Mouse (Mus musculus) frontal cortex, postnatal 14 days (tissue): ENCODE measurements around the gene Nfe2.

Experiments
- DNase-seq, 2 experiments: peaks; one replicate each; pipeline ENCODE4 v3.0.0; 2022; ENCODE audit warnings: low spot score in 2 of 2

The Nfe2 gene

GRCm38 (mm10) chr15:103257790-103258728 lies at the start of gene Nfe2:
Gene Nfe2 (minus strand): TSS chr15:103258403.
- no peak for DNase-seq

DNA sequence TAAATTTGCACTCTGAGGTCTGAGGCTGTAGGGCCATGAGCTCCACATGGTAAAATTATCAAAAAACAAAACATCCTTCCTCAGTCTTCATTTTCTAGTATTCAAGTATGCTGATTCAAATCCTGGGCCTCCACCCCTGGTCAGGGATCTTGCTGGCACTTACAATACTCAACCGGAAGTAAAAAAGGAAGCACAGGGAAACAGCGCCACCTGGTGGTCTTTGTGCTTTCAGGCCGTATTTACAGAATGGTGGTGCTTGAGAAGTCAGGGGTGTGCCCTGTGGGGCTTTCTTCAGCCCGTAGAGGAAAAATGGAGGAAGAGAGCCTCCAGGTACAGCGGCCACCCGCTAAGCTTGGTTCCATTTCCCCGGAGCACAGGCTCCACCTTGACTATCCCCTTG lies 48.9 kb upstream of the Nfe2 start:
- DNase-seq: peak; percentile 87 to 94

DNA sequence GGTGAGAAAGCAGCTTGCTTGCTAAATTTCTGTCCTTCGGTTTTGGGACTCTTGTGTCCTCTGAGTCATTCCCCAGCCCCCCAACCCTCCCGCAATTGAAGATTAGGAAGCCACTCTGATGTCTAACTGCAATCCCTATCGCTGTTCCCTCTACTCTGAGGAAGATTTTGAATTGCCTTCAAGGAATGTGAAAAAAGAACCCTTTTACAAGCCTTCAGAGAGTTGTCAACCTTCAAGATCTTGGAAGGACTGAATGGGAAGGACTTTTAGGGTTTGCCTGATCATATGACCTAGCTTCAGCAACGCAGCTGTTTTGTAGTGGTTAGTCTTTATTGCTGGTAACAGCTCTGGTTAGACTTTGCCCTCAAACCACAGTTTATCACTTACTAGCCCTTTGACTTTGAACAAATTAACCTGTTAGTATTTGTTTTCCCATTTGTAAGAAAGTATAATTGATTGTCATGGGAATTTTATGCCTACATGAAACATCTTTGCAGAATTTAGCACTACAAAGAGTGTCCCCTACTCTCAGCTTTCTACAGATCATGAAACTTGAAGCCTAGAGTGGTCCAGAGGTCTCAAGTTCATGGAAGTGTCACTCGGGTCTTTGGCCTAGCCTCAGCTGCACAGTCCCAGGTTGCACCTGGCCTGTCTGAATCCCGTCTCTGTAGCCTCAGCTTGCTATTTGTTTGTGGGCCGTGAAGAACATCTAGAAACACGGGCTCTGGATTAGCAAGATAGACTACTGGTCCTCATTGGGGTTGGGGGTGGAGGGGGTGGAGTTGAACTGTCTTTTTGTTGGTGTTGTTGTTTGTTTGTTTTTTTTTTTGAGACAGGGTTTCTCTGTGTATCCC lies 47.8 kb upstream of the Nfe2 start:
- DNase-seq: no peak

DNA sequence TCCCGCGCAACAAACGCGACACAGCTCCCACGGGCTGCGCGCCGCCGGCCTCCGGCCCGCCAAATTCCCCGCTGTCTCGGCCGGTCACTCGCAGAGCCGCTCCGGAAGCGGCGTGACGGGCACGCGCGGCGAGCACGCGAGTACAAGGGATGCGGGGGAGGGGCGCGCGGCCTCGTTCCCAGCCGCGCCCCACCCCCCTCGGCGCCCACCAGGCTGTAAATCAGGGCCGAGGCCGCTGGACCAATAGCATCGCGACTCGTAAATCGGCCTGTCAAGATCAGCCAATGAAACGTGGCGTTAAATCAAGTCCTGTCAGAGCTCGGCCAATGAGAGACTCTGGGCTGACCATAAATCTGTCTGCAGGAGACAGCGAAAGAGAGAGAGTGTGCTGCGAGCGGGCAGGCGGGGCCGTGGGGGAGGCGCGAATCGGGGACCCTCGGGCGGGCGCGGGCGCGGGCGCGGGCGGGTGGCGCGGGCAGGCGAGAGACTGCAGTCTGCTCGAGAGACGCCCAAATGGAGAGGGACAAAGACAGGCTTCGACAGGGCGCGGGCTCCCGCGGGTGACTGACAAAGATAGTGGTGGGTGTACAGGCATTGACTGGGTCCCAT lies 47.0 kb upstream of the Nfe2 start:
- peak; percentile 94 to 98 for DNase-seq

- no peak for DNase-seq
Observed at GRCm38 (mm10) chr15:103304616-103304969, 46.4 kb upstream of the Nfe2 start.

- DNase-seq: no peak
Observed at GRCm38 (mm10) chr15:103303916-103304615, 45.9 kb upstream of the Nfe2 start.

- DNase-seq: no peak
Observed at GRCm38 (mm10) chr15:103302341-103303021, 44.3 kb upstream of the Nfe2 start.

DNA sequence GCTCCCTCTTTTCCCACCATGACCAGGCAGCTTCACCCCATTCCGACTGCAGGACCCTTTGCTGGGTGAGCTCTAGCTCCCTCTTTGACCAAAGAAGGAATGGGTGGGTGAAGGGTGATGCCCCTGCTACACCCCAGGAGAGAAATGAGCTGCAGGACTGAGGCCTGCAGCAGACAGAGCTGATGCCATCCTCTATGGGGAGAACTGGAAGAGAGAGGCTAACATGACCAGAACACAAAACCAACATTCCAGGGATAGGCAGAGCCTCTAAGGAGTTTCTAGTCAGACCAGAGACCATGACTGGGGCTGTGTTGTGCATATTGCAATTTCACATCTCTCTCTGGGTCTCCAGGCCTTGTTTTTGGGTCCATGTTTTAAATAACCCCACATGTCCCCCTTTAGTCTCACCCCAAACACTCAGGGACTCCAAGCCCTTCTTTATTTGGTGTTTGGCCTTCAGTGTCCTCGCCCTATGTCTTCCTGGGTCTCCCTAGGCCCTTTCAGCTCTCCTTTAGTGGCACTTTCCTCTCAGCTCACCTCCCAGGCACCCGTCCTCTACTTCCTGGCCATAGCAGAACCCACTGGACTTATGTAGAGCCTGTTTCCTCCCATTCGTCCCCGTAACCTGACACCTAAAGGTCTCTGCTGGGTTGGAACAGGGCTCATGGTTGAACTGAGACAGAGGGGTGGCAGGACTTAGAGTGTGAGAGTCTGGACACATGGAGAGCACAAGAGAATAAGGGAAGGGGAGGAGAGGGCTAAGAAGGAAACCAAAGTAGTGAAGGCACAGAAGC lies 43.5 kb upstream of the Nfe2 start:
- DNase-seq: no peak

DNA sequence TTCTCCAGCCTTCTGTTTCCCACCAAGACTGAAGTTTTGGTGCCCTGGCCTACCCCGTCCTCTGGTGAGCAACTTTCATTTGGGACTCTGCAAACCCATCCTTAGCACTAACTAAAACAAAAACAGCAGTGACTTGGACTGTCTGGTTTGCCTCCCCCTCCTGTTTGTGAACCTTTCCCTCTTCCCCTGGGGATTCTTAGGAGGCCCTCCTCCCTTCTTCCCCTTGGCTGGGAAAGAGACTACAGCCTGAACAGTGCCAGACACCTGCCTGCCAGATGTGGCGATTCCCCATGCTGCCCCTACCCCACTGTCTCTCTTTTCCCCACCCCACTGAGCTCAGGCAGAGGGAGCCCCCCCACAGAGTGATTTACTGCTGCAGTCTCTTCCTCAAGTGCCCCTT lies 42.8 kb upstream of the Nfe2 start:
- no peak for DNase-seq

DNA sequence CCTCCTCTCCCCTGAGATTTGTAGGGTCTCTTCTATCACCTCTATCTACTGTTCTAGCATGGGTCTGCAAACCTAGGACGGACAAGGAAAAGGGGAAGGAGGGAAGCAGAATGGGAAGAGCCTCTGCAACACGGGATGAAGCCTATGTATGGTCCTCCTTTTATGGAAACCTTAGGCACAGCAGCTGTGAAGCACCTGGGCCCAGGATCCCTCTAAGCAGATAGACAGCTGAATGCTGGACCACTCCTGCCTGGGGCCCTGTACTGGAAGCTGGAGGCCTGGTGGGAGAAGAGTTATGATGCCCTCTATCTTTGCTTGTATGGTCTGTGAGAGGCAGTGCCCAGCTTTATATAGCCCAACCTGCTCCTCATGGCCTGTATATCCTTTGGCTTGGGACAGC lies 42.4 kb upstream of the Nfe2 start:
- DNase-seq: no peak

DNA sequence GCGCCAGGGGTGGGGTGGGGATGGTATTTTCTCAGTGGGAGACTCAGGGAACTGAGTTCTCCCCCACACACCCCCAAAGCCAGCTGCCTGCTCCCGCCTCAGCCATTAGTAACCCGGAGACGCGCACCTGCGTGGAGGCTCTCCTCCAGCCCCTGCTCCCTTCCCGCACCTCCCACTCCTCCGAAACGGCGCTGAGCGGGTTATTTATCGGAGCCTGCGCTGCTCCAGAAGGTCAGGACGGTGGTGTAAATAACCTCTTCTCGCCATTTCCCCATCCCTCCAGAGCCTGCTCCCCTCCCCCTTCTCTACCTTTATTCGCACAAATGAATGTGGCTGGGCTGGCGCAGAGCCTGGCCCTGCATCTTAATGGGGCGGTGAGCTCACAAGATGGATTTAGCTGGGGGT lies 41.9 kb upstream of the Nfe2 start:
- DNase-seq: no peak

GRCm38 (mm10) chr15:103299644-103300043 lies 41.4 kb upstream of the Nfe2 start:
- DNase-seq: no peak

GRCm38 (mm10) chr15:103298861-103299616 lies 40.8 kb upstream of the Nfe2 start:
- no peak for DNase-seq

DNA sequence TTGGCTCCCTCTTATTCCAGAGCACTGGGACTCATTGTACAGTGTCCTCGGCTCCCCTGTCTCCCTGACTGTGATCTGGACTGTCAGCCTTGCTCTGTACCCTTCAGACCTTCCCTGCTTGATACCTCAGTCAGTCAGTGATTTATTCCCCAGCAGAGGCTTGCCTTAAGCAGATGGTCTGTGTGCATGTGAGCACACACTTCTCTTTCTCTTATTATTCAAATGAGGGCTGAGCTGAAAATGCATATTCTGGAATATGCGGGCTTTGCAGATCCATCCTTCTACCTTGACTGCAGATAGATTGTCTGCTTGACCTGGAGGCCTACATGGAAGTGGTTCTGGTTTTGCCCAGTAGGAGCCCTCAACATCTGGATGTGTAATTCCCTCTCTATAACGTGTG lies 39.8 kb upstream of the Nfe2 start:
- DNase-seq: no peak

DNA sequence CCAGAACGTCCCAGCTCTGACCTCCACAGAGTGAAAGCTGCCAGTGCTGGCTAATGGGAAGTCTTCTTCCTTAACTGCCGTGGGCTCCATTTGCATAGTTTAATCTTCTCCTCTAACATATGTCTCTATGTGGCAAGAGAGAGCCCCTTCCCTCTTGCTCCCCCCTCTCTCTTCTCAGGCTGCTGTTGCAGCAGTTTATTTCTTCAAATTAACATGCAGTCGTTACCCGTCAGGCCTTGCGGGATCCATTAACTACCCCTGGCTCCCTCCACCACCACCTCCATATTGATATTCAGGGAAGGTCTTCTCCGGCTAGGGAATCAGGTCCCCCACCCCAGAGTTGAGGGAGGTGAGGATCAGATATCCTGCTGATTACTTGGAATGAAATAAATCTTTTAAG lies 39.1 kb upstream of the Nfe2 start:
- no peak for DNase-seq

DNA sequence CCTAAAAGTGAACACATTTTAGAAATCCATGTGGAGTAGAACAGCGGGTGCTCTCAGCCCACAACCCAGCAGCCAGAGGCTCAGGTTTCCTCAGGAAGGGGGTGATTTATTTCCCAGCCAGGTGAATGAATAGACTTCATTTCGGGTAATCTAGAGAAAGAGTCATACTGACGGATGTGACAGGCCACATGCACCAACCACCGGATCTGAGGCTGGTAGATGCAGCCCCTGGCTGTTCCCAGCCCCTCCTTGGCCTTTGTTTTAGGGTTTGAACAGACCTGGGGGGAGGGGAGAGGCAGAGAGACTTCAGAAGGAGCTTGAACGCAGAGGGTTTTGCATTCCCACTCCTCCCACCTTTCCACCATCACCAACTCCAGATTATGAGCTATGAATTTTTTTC lies 37.6 kb upstream of the Nfe2 start:
- DNase-seq: no peak

GRCm38 (mm10) chr15:103294649-103295048 lies 36.4 kb upstream of the Nfe2 start:
- no peak for DNase-seq

DNA sequence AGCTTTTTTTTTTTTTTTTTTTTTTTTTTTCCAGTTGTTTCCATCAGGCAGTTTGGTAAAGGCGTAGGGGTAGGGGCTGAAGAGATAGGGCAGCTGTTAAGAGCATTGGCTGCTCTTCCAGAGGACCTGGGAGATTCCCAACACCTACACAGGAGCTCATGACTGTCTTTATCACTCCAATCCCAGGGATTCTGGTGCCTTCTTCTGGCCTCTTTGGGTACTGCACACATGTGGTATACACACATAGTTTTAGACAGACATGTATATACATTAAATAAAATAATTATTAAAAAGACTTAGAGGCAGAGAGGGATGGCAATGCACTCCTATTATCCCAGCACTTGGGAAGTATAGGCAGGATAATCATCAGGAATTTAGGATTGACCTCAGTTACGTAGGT lies 35.2 kb upstream of the Nfe2 start:
- no peak for DNase-seq

DNA sequence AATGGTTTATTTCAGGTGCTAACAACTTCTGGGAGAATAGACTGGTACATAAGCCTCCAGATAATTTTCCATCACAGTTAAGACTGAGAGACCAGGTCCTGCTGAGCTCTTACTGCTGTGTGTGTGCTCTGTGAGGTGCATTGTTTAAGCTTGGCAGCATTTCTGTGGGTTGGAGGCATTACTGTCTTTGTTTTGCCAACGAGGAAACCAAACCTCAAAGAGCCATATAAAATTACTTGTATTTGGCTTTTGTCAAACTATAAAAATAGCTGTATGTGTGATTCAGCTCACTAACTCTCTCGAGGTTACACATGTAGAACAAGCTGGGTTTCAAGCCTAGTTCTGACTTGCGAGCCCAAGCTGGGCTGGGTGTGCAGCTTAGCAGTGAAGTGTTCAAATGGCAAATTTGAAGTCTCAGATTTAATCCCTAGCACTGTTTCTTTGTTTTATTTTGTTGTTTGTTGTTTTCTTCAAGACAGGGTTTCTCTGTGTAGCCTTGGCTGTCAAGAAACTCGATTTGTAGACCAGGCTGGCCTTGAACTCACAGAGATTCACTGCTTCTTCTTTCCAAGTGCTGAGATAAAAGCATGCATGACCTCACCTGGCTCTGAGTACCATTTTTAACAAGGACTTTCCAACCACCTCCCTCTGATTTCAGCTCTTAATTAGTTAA lies 34.6 kb upstream of the Nfe2 start:
- no peak for DNase-seq
